Mouse (Mus musculus): ENCODE measurements around the gene Cth. TPM values are rescaled to one million over a fixed set of nuclear protein-coding genes. Genes with fewer than 3 reads are reported as not detected.

Cth gene
- polyA plus RNA-seq, 1 experiment from 2014 or later = 1.6 TPM

GRCm38 (mm10) chr3:157912155-157912554 is 12.7 kb downstream of the Cth start:
- 88% methylated on average over 2 of the region's 2 CpGs for WGBS
- H3K36me3 ChIP-seq (ENCODE audit: control insufficient read depth, insufficient read depth, low read length) = no peaks in the 10 kb centered on the region
- ATAC-seq (ENCODE audit: insufficient number of reproducible peaks, insufficient read depth, low FRiP score, low read depth) = no peak
- H3K27ac ChIP-seq (replicated peaks in 1 of 2; ENCODE audit: control insufficient read depth in 1 of 2, insufficient read depth in 1 of 2, low read depth in 2 of 2, low read length in 2 of 2) = no peak overlapping the region
- H3K4me3 ChIP-seq (ENCODE audit: control insufficient read depth in 1 of 2, insufficient read depth in 1 of 2, low read depth in 1 of 2, low read length in 2 of 2) = no peak overlapping the region
- H3K4me2 ChIP-seq (ENCODE audit: low read length) = no peak overlapping the region
- H3K9me3 ChIP-seq (ENCODE audit: control insufficient read depth, low read length) = no peaks in the 10 kb centered on the region
- H3K4me1 ChIP-seq (ENCODE audit: control insufficient read depth in 2 of 2, insufficient read depth in 2 of 2, low read length in 2 of 2) = no peaks in the 10 kb centered on the region
- H3K27me3 ChIP-seq (ENCODE audit: control insufficient read depth, insufficient read depth, low read length) = no peaks in the 10 kb centered on the region
- no peak overlapping the region for H3K9ac ChIP-seq (ENCODE audit: low read length)

- WGBS = 76% methylated on average over 3 of the region's 3 CpGs
- no peaks in the 10 kb centered on the region for H3K9me3 ChIP-seq (ENCODE audit: control insufficient read depth, low read length)
- no peaks in the 10 kb centered on the region for H3K27me3 ChIP-seq (ENCODE audit: control insufficient read depth, insufficient read depth, low read length)
These were observed 14.6 kb downstream of the Cth start for GRCm38 (mm10) chr3:157910262-157910661.

GRCm38 (mm10) chr3:157908166-157908565 is 16.7 kb downstream of the Cth start:
- 81% methylated on average over 3 of the region's 3 CpGs for WGBS
- no peaks in the 10 kb centered on the region for H3K36me3 ChIP-seq (ENCODE audit: control insufficient read depth, insufficient read depth, low read length)
- no peak overlapping the region for H3K4me2 ChIP-seq (ENCODE audit: low read length)
- no peak overlapping the region for H3K27ac ChIP-seq (replicated peaks in 1 of 2; ENCODE audit: control insufficient read depth in 1 of 2, insufficient read depth in 1 of 2, low read depth in 2 of 2, low read length in 2 of 2)
- no peak overlapping the region for H3K4me3 ChIP-seq (ENCODE audit: control insufficient read depth in 1 of 2, insufficient read depth in 1 of 2, low read depth in 1 of 2, low read length in 2 of 2)
- H3K9me3 ChIP-seq (ENCODE audit: control insufficient read depth, low read length) = no peaks in the 10 kb centered on the region
- no peaks in the 10 kb centered on the region for H3K27me3 ChIP-seq (ENCODE audit: control insufficient read depth, insufficient read depth, low read length)
- H3K4me1 ChIP-seq (ENCODE audit: control insufficient read depth in 2 of 2, insufficient read depth in 2 of 2, low read length in 2 of 2) = no peaks in the 10 kb centered on the region
- H3K9ac ChIP-seq (ENCODE audit: low read length) = no peak overlapping the region
- no peak for ATAC-seq (ENCODE audit: insufficient number of reproducible peaks, insufficient read depth, low FRiP score, low read depth)

More at GRCm38 (mm10) chr3:157910262-157910661, 14.6 kb downstream of the Cth start:
- ATAC-seq (ENCODE audit: insufficient number of reproducible peaks, insufficient read depth, low FRiP score, low read depth) = no peak
- Histone ChIP-seq H3K36me3 (ENCODE audit: control insufficient read depth, insufficient read depth, low read length) (no peaks in the 10 kb centered on the region), H3K4me3 (ENCODE audit: control insufficient read depth in 1 of 2, insufficient read depth in 1 of 2, low read depth in 1 of 2, low read length in 2 of 2) (no peak overlapping the region), H3K4me1 (ENCODE audit: control insufficient read depth in 2 of 2, insufficient read depth in 2 of 2, low read length in 2 of 2) (no peaks in the 10 kb centered on the region), H3K4me2 (ENCODE audit: low read length) (no peak overlapping the region), H3K27ac (replicated peaks in 1 of 2; ENCODE audit: control insufficient read depth in 1 of 2, insufficient read depth in 1 of 2, low read depth in 2 of 2, low read length in 2 of 2) (no peak overlapping the region), H3K9ac (ENCODE audit: low read length) (no peak overlapping the region)

GRCm38 (mm10) chr3:157901721-157902120 is 23.2 kb downstream of the Cth start:
- Histone ChIP-seq H3K27ac (replicated peaks in 1 of 2; ENCODE audit: control insufficient read depth in 1 of 2, insufficient read depth in 1 of 2, low read depth in 2 of 2, low read length in 2 of 2) (no peak overlapping the region), H3K4me1 (ENCODE audit: control insufficient read depth in 2 of 2, insufficient read depth in 2 of 2, low read length in 2 of 2) (no peaks in the 10 kb centered on the region), H3K4me3 (ENCODE audit: control insufficient read depth in 1 of 2, insufficient read depth in 1 of 2, low read depth in 1 of 2, low read length in 2 of 2) (no peak overlapping the region), H3K27me3 (ENCODE audit: control insufficient read depth, insufficient read depth, low read length) (no peaks in the 10 kb centered on the region), H3K9me3 (ENCODE audit: control insufficient read depth, low read length) (no peaks in the 10 kb centered on the region), H3K9ac (ENCODE audit: low read length) (no peak overlapping the region), H3K36me3 (ENCODE audit: control insufficient read depth, insufficient read depth, low read length) (no peaks in the 10 kb centered on the region), H3K4me2 (ENCODE audit: low read length) (no peak overlapping the region)
- no peak for ATAC-seq (ENCODE audit: insufficient number of reproducible peaks, insufficient read depth, low FRiP score, low read depth)
- WGBS = 87% methylated on average over 5 of the region's 5 CpGs

- no peaks in the 10 kb centered on the region for H3K27me3 ChIP-seq (ENCODE audit: control insufficient read depth, insufficient read depth, low read length)
These were observed 24.9 kb downstream of the Cth start for GRCm38 (mm10) chr3:157899986-157900385.

GRCm38 (mm10) chr3:157897645-157898044 is 27.2 kb downstream of the Cth start:
- whole genome bisulfite sequencing = 81% methylated on average over 3 of the region's 3 CpGs
- no peak for ATAC-seq (ENCODE audit: insufficient number of reproducible peaks, insufficient read depth, low FRiP score, low read depth)
- H3K27me3 ChIP-seq (ENCODE audit: control insufficient read depth, insufficient read depth, low read length) = no peaks in the 10 kb centered on the region

More at GRCm38 (mm10) chr3:157899986-157900385, 24.9 kb downstream of the Cth start:
- Histone ChIP-seq H3K4me1 (ENCODE audit: control insufficient read depth in 2 of 2, insufficient read depth in 2 of 2, low read length in 2 of 2) (no peaks in the 10 kb centered on the region), H3K9ac (ENCODE audit: low read length) (no peak overlapping the region), H3K9me3 (ENCODE audit: control insufficient read depth, low read length) (no peaks in the 10 kb centered on the region), H3K4me3 (ENCODE audit: control insufficient read depth in 1 of 2, insufficient read depth in 1 of 2, low read depth in 1 of 2, low read length in 2 of 2) (no peak overlapping the region), H3K36me3 (ENCODE audit: control insufficient read depth, insufficient read depth, low read length) (no peaks in the 10 kb centered on the region), H3K27ac (replicated peaks in 1 of 2; ENCODE audit: control insufficient read depth in 1 of 2, insufficient read depth in 1 of 2, low read depth in 2 of 2, low read length in 2 of 2) (no peak overlapping the region), H3K4me2 (ENCODE audit: low read length) (no peak overlapping the region)
- WGBS = 68% methylated on average over 1 of the region's 1 CpGs
- ATAC-seq (ENCODE audit: insufficient number of reproducible peaks, insufficient read depth, low FRiP score, low read depth) = no peak

GRCm38 (mm10) chr3:157891819-157892218 is 33.1 kb downstream of the Cth start:
- ATAC-seq (ENCODE audit: insufficient number of reproducible peaks, insufficient read depth, low FRiP score, low read depth) = no peak
- no peak overlapping the region for H3K9ac ChIP-seq (ENCODE audit: low read length)
- no peak overlapping the region for H3K27ac ChIP-seq (replicated peaks in 1 of 2; ENCODE audit: control insufficient read depth in 1 of 2, insufficient read depth in 1 of 2, low read depth in 2 of 2, low read length in 2 of 2)
- H3K4me1 ChIP-seq (ENCODE audit: control insufficient read depth in 2 of 2, insufficient read depth in 2 of 2, low read length in 2 of 2) = no peaks in the 10 kb centered on the region
- H3K36me3 ChIP-seq (ENCODE audit: control insufficient read depth, insufficient read depth, low read length) = no peaks in the 10 kb centered on the region
- H3K4me2 ChIP-seq (ENCODE audit: low read length) = no peak overlapping the region
- H3K9me3 ChIP-seq (ENCODE audit: control insufficient read depth, low read length) = no peaks in the 10 kb centered on the region
- H3K27me3 ChIP-seq (ENCODE audit: control insufficient read depth, insufficient read depth, low read length) = no peaks in the 10 kb centered on the region
- H3K4me3 ChIP-seq (ENCODE audit: control insufficient read depth in 1 of 2, insufficient read depth in 1 of 2, low read depth in 1 of 2, low read length in 2 of 2) = no peak overlapping the region

More at GRCm38 (mm10) chr3:157897645-157898044, 27.2 kb downstream of the Cth start:
- Histone ChIP-seq H3K36me3 (ENCODE audit: control insufficient read depth, insufficient read depth, low read length) (no peaks in the 10 kb centered on the region), H3K4me3 (ENCODE audit: control insufficient read depth in 1 of 2, insufficient read depth in 1 of 2, low read depth in 1 of 2, low read length in 2 of 2) (no peak overlapping the region), H3K4me2 (ENCODE audit: low read length) (no peak overlapping the region), H3K4me1 (ENCODE audit: control insufficient read depth in 2 of 2, insufficient read depth in 2 of 2, low read length in 2 of 2) (no peaks in the 10 kb centered on the region), H3K9me3 (ENCODE audit: control insufficient read depth, low read length) (no peaks in the 10 kb centered on the region), H3K9ac (ENCODE audit: low read length) (no peak overlapping the region), H3K27ac (replicated peaks in 1 of 2; ENCODE audit: control insufficient read depth in 1 of 2, insufficient read depth in 1 of 2, low read depth in 2 of 2, low read length in 2 of 2) (no peak overlapping the region)

GRCm38 (mm10) chr3:157884081-157884643 is 40.7 kb downstream of the Cth start:
- WGBS = 79% methylated on average over 6 of the region's 6 CpGs
- no peak overlapping the region for H3K4me3 ChIP-seq (ENCODE audit: control insufficient read depth in 1 of 2, insufficient read depth in 1 of 2, low read depth in 1 of 2, low read length in 2 of 2)
- H3K9ac ChIP-seq (ENCODE audit: low read length) = no peak overlapping the region
- H3K27me3 ChIP-seq (ENCODE audit: control insufficient read depth, insufficient read depth, low read length) = no peaks in the 10 kb centered on the region
- no peaks in the 10 kb centered on the region for H3K9me3 ChIP-seq (ENCODE audit: control insufficient read depth, low read length)
- H3K4me1 ChIP-seq (ENCODE audit: control insufficient read depth in 2 of 2, insufficient read depth in 2 of 2, low read length in 2 of 2) = no peaks in the 10 kb centered on the region
- no peaks in the 10 kb centered on the region for H3K36me3 ChIP-seq (ENCODE audit: control insufficient read depth, insufficient read depth, low read length)
- H3K27ac ChIP-seq (replicated peaks in 1 of 2; ENCODE audit: control insufficient read depth in 1 of 2, insufficient read depth in 1 of 2, low read depth in 2 of 2, low read length in 2 of 2) = no peak overlapping the region
- ATAC-seq (ENCODE audit: insufficient number of reproducible peaks, insufficient read depth, low FRiP score, low read depth) = no peak
- H3K4me2 ChIP-seq (ENCODE audit: low read length) = no peak overlapping the region
